ENCODE assay signal across 8 mouse cellular contexts in the genomic region with DNA sequence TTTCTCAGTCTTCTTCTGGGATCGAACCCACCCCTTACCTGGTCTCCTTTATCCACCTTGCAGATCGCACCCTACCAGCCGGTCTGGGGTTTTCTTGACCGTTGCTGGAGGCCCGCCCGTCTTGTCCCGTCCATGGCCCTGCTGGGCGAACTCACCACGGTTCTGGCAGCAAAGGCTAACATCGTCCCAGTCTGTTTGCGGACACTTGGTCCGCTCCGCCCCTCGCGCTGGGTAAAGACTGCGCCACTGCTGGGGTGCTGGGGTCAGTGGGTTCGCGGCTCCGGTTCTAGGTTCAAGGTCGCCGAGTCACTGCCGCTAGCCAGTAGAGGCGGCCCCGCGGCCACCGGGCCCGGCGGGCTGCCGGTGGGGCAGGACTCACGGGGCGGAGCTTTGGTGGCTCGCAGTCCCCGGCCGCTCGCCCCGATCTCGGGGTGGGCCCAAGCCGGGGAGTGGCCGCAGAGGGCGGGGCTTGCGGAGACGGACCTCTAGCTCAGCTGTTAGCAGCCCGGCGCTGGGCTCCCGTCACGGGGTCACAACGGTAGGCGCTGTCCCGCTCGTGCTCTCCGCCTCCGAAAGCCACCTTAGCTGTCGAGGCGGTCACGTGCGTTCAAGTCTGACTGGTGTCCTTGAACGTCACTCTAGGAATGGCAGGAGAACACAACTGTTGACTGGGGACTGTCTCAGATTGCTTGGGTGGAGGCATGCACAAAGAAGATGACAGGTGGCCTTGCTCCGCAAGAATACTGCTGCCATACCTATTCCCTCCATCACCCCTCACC. TPM values are rescaled to one million over a fixed set of nuclear protein-coding genes. Genes with fewer than 3 reads are reported as not detected.
DNase-seq lines count a peak whose midpoint lies in the region; ATAC-seq and TF ChIP-seq lines count a peak whose summit lies in the region.

A gene (minus strand): TSS at position 657 of the 779 bp plus-strand sequence.

- under 1% methylated on average over 58 of the region's 58 CpGs for WGBS in embryonic facial prominence, embryonic 13.5 days
- 1% methylated on average over 46 of the region's 58 CpGs for WGBS in limb, embryonic 14.5 days
- under 1% methylated on average over 57 of the region's 58 CpGs for WGBS in midbrain, embryonic 16.5 days

- peak; percentile 86 for DNase-seq in 3T3-L1 (ENCODE audit: low read depth, low spot score)
- peak; percentile 80 to 86 for DNase-seq in adrenal gland, postnatal 4 days (ENCODE audit: low spot score in 2 of 2)
- DNase-seq in heart, adult 18-20 months, result peak; percentile 95 to 98
- DNase-seq in kidney, adult 8-10 months, result peak; percentile 96 to 97
- DNase-seq in limb, embryonic 14.5 days (ENCODE audit: low spot score), result peak; percentile 77
- DNase-seq in spleen, postnatal 14 days (ENCODE audit: low spot score in 2 of 2), result peak; percentile 85 to 87

- H3K27ac ChIP-seq in embryonic facial prominence, embryonic 13.5 days, result peak within 1 kb of the TSS; percentile 98
- peak within 1 kb of the TSS; percentile 96 for H3K27ac ChIP-seq in limb, embryonic 14.5 days (replicated peaks; ENCODE audit: low read depth, low read length)
- H3K27ac ChIP-seq in midbrain, embryonic 16.5 days (ENCODE audit: low read length), result peak within 1 kb of the TSS; percentile 99

- TF ChIP-seq POLR2A in limb, embryonic 14.5 days (IDR thresholded peaks at IDR 0.05; ENCODE audit: borderline replicate concordance, extremely low read depth, insufficient read depth, insufficient read length), result no peak; the same call in 1 of the 2 replicates

- H3K4me3 ChIP-seq in embryonic facial prominence, embryonic 13.5 days, result peak within 1 kb of the TSS; percentile 90
- H3K4me3 ChIP-seq in limb, embryonic 14.5 days (replicated peaks; ENCODE audit: low read length), result peak within 1 kb of the TSS; percentile 70
- peak within 1 kb of the TSS; percentile 94 for H3K4me3 ChIP-seq in midbrain, embryonic 16.5 days (ENCODE audit: low read depth, low read length)

- peak; percentile 80 for ATAC-seq in embryonic facial prominence, embryonic 13.5 days (ENCODE audit: insufficient number of reproducible peaks, insufficient read depth, low FRiP score, low TSS enrichment, low read depth)
- ATAC-seq in limb, embryonic 14.5 days (ENCODE audit: low FRiP score, low read depth), result peak; percentile 82
- ATAC-seq in midbrain, embryonic 16.5 days, result peak; percentile 84

- H3K36me3 ChIP-seq in embryonic facial prominence, embryonic 13.5 days, result no peaks in the 10 kb centered on the region
- peaks cover 9% of the 10 kb centered on the region for H3K36me3 ChIP-seq in limb, embryonic 14.5 days (ENCODE audit: control insufficient read depth, insufficient read depth, low read length)
- H3K36me3 ChIP-seq in midbrain, embryonic 16.5 days (ENCODE audit: control insufficient read depth, insufficient read depth, low read length), result peaks cover 4% of the 10 kb centered on the region; the same call in 1 of the 2 replicates

- H3K27me3 ChIP-seq in embryonic facial prominence, embryonic 13.5 days, result no peaks in the 10 kb centered on the region
- H3K27me3 ChIP-seq in limb, embryonic 14.5 days (ENCODE audit: control insufficient read depth, insufficient read depth, low read length), result no peaks in the 10 kb centered on the region
- no peaks in the 10 kb centered on the region for H3K27me3 ChIP-seq in midbrain, embryonic 16.5 days (ENCODE audit: control insufficient read depth, insufficient read depth, low read depth, low read length)

- no peaks in the 10 kb centered on the region for H3K9me3 ChIP-seq in embryonic facial prominence, embryonic 13.5 days
- no peaks in the 10 kb centered on the region for H3K9me3 ChIP-seq in limb, embryonic 14.5 days (ENCODE audit: control insufficient read depth, low read length)
- H3K9me3 ChIP-seq in midbrain, embryonic 16.5 days (replicated peaks; ENCODE audit: control insufficient read depth, low read length, poor library complexity, severe bottlenecking), result no peaks in the 10 kb centered on the region

- peak within 1 kb of the TSS; percentile 95 for H3K9ac ChIP-seq in embryonic facial prominence, embryonic 13.5 days
- H3K9ac ChIP-seq in limb, embryonic 14.5 days (ENCODE audit: low read depth, low read length, severe bottlenecking), result peak within 1 kb of the TSS; percentile 89
- H3K9ac ChIP-seq in midbrain, embryonic 16.5 days (ENCODE audit: low read depth, low read length), result peak within 1 kb of the TSS; percentile 97

- H3K4me2 ChIP-seq in embryonic facial prominence, embryonic 13.5 days, result peak within 1 kb of the TSS; percentile 68
- H3K4me2 ChIP-seq in limb, embryonic 14.5 days (replicated peaks; ENCODE audit: low read depth, low read length, severe bottlenecking), result peak within 1 kb of the TSS; percentile 92
- peak within 1 kb of the TSS; percentile 73 for H3K4me2 ChIP-seq in midbrain, embryonic 16.5 days (ENCODE audit: low read length)

- H3K4me1 ChIP-seq in embryonic facial prominence, embryonic 13.5 days, result peaks cover 42% of the 10 kb centered on the region
- peaks cover 22% of the 10 kb centered on the region for H3K4me1 ChIP-seq in limb, embryonic 14.5 days (ENCODE audit: control insufficient read depth, insufficient read depth, low read length)
- peaks cover 36% of the 10 kb centered on the region for H3K4me1 ChIP-seq in midbrain, embryonic 16.5 days (ENCODE audit: control insufficient read depth, insufficient read depth, low read length)

RNA-seq across cellular contexts. Expression of the gene that starts here (rescaled TPM):
- 10 to 100 TPM; 77.6 to 90.3 TPM for total RNA-seq in adrenal gland, postnatal 4 days (2021)
- polyA plus RNA-seq in embryonic facial prominence, embryonic 13.5 days (2015; fragmentation: Nextera tagmentation; extraction: Ambion mirVana), result 22.5 and 25.0 TPM in 2 replicates
- 100 to 1,000 TPM; 507 to 509 TPM for total RNA-seq in heart, adult 18-20 months (2021)
- 25.0 and 31.0 TPM in 2 replicates for polyA plus RNA-seq in limb, embryonic 14.5 days (2012; rRNA removed)
- 33.4 and 36.1 TPM in 2 replicates for polyA plus RNA-seq in limb, embryonic 14.5 days (2014; fragmentation: Nextera tagmentation; extraction: Ambion mirVana)
- polyA plus RNA-seq in midbrain, embryonic 16.5 days (2015; fragmentation: Nextera tagmentation; extraction: Ambion mirVana), result 23.6 and 26.0 TPM in 2 replicates

Comparison
In these comparisons a context has a peak if more than half of its experiments do, and no peak if none do; other contexts are left out.
1. Peak in every context shown above with its lines: DNase-seq, ATAC-seq, H3K4me3 ChIP-seq and H3K27ac ChIP-seq.
2. RNA of the gene that starts here (total RNA-seq): 507 to 509 TPM in heart, adult 18-20 months; 77.6 to 90.3 TPM in adrenal gland, postnatal 4 days; every median in the first group is over 4 times any median in the second.